Mouse (Mus musculus) ES-Bruce4 (cell line): ENCODE data around the gene Gstt1. TPM values are rescaled to one million over a fixed set of nuclear protein-coding genes. Genes with fewer than 3 reads are reported as not detected.

Experiments
- H3K27ac ChIP-seq: 2 replicates; pipeline ENCODE4 v1.5.1; 2012; ENCODE audit warnings: low read length, inconsistent platforms; ENCODE audit not compliant: insufficient read depth
- H3K27me3 ChIP-seq: 2 replicates; pipeline ENCODE4 v1.6.1; 2012; ENCODE audit warnings: mild to moderate bottlenecking, low read length, inconsistent platforms; ENCODE audit not compliant: control insufficient read depth, poor library complexity, insufficient read depth, severe bottlenecking
- H3K36me3 ChIP-seq: 2 replicates; pipeline ENCODE4 v1.6.1; 2012; ENCODE audit warnings: inconsistent platforms, mild to moderate bottlenecking, low read length, moderate library complexity; ENCODE audit not compliant: control insufficient read depth, poor library complexity, insufficient read depth, severe bottlenecking
- H3K4me1 ChIP-seq: one replicate; pipeline ENCODE4 v1.8.1; 2011; ENCODE audit warnings: low read length; ENCODE audit not compliant: control insufficient read depth, insufficient read depth
- H3K4me3 ChIP-seq: 2 replicates; pipeline ENCODE4 v1.5.1; 2011; ENCODE audit warnings: low read depth, mild to moderate bottlenecking, low read length
- H3K9ac ChIP-seq: 2 replicates; pipeline ENCODE4 v1.6.1; 2012; ENCODE audit warnings: low read depth, mild to moderate bottlenecking, inconsistent platforms; ENCODE audit not compliant: poor library complexity, severe bottlenecking
- H3K9me3 ChIP-seq: replicated peaks from 2 replicates; pipeline ENCODE4 v1.6.1; 2012; ENCODE audit warnings: mild to moderate bottlenecking, low read length, inconsistent platforms; ENCODE audit not compliant: control insufficient read depth, poor library complexity, insufficient read depth, severe bottlenecking
- CTCF ChIP-seq: IDR thresholded peaks from one replicate; pipeline ENCODE4 v1.8.1; 2011; ENCODE audit warnings: low read depth, low read length
- EP300 ChIP-seq: IDR thresholded peaks from 2 replicates; pipeline ENCODE4 v1.6.1; 2011; ENCODE audit warnings: low read depth, low read length; ENCODE audit not compliant: insufficient read depth
- POLR2A ChIP-seq: IDR thresholded peaks from one replicate; pipeline ENCODE4 v1.8.1; 2011; ENCODE audit warnings: low read length; ENCODE audit not compliant: insufficient read depth
- polyA plus RNA-seq: library from polyadenylated mRNA; stranded (reverse); fragments of >200 nt; gene quantifications from 2 replicates; pipeline ENCODE4 v1.2.4, GENCODE M21; 2011; ENCODE audit warnings: low read depth; ENCODE audit not compliant: missing spikeins, insufficient read depth, insufficient read length

The Gstt1 gene
- polyA plus RNA-seq, 1 experiment, result 9.5 TPM

DNA sequence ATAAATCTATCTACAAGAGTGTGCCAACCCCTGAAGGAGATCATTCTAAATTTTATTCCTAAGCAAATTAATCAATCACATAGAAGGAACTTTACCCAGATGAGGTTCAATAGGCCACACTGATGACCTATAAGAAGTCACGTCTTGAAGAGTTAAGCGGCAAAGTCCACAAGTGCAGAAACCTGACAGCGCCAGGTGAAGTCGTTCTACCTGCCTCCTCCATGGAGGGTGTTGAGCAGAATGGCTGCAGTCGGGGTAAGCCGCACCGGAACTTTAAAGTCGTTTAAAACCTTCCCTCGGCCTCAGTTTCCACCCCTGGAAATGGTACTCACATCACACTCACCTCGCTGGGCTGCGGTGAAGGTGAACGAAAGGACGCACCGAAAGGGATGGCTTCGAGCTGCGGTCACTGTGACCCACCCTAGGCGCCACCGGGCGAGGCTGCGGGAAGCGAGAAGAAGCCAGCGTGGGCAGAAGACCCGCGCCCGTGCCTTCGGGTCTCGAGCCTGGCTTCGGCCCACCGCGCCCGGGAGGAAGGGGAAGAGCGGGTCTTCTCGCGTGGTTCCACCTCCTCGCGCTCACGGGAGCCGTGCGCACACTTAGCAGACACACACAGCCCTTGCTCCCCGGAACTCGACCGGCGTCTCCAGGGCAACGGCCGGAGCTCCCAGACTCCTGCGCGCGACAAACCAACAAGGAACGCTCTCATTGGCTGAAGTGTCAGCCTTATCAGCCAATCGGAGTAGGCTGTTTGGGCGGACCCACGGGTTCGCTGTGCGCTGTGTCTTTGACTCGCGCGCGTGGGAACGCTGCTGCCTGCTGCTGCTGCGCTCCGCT is 34.5 kb downstream of the Gstt1 start, which contains the start of gene Cabin1:
Cabin1 (minus strand) TSS at position 660 of the 837 bp plus-strand sequence.
- H3K27me3 ChIP-seq, result no peaks in the 10 kb centered on the region
- no peaks in the 10 kb centered on the region for H3K9me3 ChIP-seq
- H3K4me3 ChIP-seq, result peak within 1 kb of the TSS; percentile 66
- TF ChIP-seq EP300 (no peak), POLR2A (peak; percentile 83), CTCF (no peak)
- peak within 1 kb of the TSS; percentile 81 for H3K9ac ChIP-seq
- no peaks in the 10 kb centered on the region for H3K4me1 ChIP-seq
- no peaks in the 10 kb centered on the region for H3K36me3 ChIP-seq
- H3K27ac ChIP-seq, result peak within 1 kb of the TSS; percentile 41

DNA sequence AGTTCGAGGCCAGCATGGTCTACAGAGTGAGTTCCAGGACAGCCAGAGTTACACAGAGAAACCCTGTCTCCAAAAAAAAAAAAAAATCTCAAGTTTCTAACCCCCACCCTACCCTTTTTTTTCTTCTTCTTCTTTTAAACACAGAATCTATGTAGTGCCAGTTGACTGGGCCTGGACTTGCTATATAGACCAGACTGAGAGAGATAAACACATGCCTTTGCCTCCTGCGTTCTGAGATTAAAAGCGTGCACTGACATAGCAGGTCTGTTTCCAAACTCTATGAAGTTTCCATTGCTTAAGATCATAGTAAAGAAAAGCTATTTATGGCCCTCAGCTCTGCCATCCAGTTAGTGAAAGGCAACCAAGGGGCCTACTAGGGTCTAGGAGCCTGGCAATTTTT is 36.0 kb downstream of the Gstt1 start:
- no peaks in the 10 kb centered on the region for H3K36me3 ChIP-seq
- H3K27ac ChIP-seq, result no peak overlapping the region
- H3K4me1 ChIP-seq, result no peaks in the 10 kb centered on the region
- no peaks in the 10 kb centered on the region for H3K27me3 ChIP-seq
- H3K4me3 ChIP-seq, result no peak overlapping the region
- H3K9me3 ChIP-seq, result no peaks in the 10 kb centered on the region; the same call in 1 of the 2 replicates
- H3K9ac ChIP-seq, result no peak overlapping the region
- TF ChIP-seq CTCF (no peak), POLR2A (no peak), EP300 (no peak)

DNA sequence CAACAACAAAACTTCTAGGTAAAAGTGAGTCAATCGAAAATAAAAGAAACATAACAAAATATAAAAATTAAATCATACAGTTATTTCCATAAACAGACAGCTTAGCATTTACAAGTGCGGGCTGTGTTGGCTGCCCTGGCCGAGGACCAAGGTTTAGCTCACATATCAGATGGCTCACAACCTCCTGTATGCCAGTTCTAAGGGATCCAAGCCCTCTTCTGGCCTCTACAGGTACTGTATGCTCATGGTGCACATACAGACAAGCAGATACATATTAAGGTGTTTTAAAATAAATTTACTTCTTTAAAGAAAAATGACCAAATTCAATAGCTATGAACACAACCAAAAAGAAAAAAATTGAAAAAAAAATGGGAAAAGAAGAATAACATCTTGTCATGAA is 38.1 kb downstream of the Gstt1 start:
- H3K9me3 ChIP-seq, result no peaks in the 10 kb centered on the region; the same call in 1 of the 2 replicates
- no peaks in the 10 kb centered on the region for H3K4me1 ChIP-seq
- TF ChIP-seq CTCF (no peak), POLR2A (no peak)
- no peaks in the 10 kb centered on the region for H3K27me3 ChIP-seq
- no peak overlapping the region for H3K27ac ChIP-seq
- no peaks in the 10 kb centered on the region for H3K36me3 ChIP-seq
- H3K4me3 ChIP-seq, result no peak overlapping the region
- H3K9ac ChIP-seq, result no peak overlapping the region

DNA sequence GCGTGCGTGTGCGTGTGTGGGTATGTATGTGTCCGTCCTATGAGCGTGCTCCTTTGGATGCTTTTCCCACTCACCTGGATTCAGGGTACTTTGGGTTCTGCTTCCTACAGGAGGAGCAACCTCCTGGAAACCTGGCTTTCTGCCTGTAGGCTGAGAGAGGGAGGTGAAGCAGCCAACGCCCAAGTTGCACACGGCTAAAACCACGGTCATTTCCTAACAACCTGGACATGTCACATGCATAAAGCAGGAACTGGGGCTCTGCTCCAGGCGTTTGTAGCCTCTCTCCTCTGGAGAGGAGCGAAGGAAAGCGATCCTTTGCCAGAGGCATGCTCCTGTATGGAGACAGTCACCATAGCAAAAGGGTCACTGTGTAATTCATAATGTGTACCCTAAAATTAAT is 41.7 kb downstream of the Gstt1 start:
- H3K9me3 ChIP-seq, result no peaks in the 10 kb centered on the region; the same call in 1 of the 2 replicates
- no peaks in the 10 kb centered on the region for H3K4me1 ChIP-seq
- H3K4me3 ChIP-seq, result no peak overlapping the region
- H3K27me3 ChIP-seq, result no peaks in the 10 kb centered on the region
- TF ChIP-seq EP300 (no peak), POLR2A (no peak), CTCF (no peak)
- no peak overlapping the region for H3K27ac ChIP-seq
- no peak overlapping the region for H3K9ac ChIP-seq
- peaks cover 24% of the 10 kb centered on the region for H3K36me3 ChIP-seq

DNA sequence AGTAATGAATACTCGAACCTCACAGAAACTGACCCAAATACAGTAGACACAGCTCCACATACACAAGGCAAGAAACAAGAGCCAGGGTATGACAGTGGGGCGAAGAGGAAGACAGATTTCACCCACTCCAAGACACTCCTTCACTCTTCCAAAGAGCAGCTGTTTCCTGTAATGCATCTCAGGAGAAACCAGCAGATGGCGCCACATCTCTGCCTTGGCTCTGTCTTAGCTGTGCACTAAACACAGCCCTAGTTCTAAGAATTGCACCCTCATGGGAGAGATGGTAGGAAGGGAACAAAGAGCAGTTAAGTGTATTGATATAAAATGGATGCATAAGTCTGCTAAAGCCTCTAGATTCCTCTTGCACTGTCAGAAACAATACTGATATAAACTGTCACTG is 54.4 kb downstream of the Gstt1 start:
- Histone ChIP-seq H3K27me3 (no peaks in the 10 kb centered on the region), H3K9me3 (no peaks in the 10 kb centered on the region), H3K36me3 (peaks cover 35% of the 10 kb centered on the region), H3K4me3 (no peak overlapping the region), H3K27ac (no peak overlapping the region), H3K9ac (no peak overlapping the region), H3K4me1 (no peaks in the 10 kb centered on the region)
- TF ChIP-seq POLR2A (no peak), CTCF (peak; percentile 80)

DNA sequence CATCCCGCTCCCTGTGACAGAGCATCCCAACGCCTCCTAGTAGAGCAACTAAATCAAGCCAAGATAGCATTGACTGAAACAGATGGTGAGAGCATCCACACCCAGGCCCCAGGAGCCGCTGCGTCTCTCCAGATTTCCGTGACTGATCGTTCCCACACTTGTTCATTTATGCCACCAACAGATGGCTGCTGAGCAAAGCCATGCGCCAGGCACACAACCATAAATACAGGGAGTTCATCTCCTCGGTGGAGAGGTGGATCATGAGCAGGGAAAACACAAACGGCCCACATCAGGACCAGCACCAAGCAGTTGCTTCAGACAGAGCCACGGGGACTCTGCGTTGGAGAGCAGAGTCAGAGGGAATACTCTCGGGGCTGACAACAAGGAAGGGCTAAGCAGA is 55.0 kb downstream of the Gstt1 start:
- H3K4me3 ChIP-seq, result no peak overlapping the region
- no peaks in the 10 kb centered on the region for H3K4me1 ChIP-seq
- H3K27ac ChIP-seq, result no peak overlapping the region
- no peak overlapping the region for H3K9ac ChIP-seq
- H3K36me3 ChIP-seq, result peaks cover 32% of the 10 kb centered on the region
- no peaks in the 10 kb centered on the region for H3K27me3 ChIP-seq
- no peaks in the 10 kb centered on the region for H3K9me3 ChIP-seq
- TF ChIP-seq EP300 (no peak), POLR2A (no peak), CTCF (no peak)
